Mouse (Mus musculus): ENCODE results near the gene Add2.

Add2 gene

GRCm38 (mm10) chr6:86079323-86079722 lies 50.8 kb downstream of the Add2 start:
- no peak for DNase-seq (ENCODE audit: extremely low spot score, low spot score)

- peak; percentile 65 for DNase-seq (ENCODE audit: extremely low spot score, low spot score)
Observed at GRCm38 (mm10) chr6:86085518-86085917, 57.0 kb downstream of the Add2 start.

- no peak for DNase-seq (ENCODE audit: extremely low spot score, low spot score)
Observed at GRCm38 (mm10) chr6:86086851-86087571, 58.5 kb downstream of the Add2 start.

GRCm38 (mm10) chr6:86087813-86088212 lies 59.3 kb downstream of the Add2 start:
- no peak for DNase-seq (ENCODE audit: extremely low spot score, low spot score)

- no peak for DNase-seq (ENCODE audit: extremely low spot score, low spot score)
Observed at GRCm38 (mm10) chr6:86094202-86094838, 65.8 kb downstream of the Add2 start.

GRCm38 (mm10) chr6:86095518-86095917 lies 67.0 kb downstream of the Add2 start:
- no peak for DNase-seq (ENCODE audit: extremely low spot score, low spot score)

GRCm38 (mm10) chr6:86096733-86097132 lies 68.3 kb downstream of the Add2 start:
- no peak for DNase-seq (ENCODE audit: extremely low spot score, low spot score)

GRCm38 (mm10) chr6:86097155-86097554 lies 68.7 kb downstream of the Add2 start:
- DNase-seq (ENCODE audit: extremely low spot score, low spot score), result no peak

GRCm38 (mm10) chr6:86099003-86099402 lies 70.5 kb downstream of the Add2 start:
- DNase-seq (ENCODE audit: extremely low spot score, low spot score), result no peak

GRCm38 (mm10) chr6:86101451-86101850 lies 73.0 kb downstream of the Add2 start:
- DNase-seq (ENCODE audit: extremely low spot score, low spot score), result no peak

GRCm38 (mm10) chr6:86102874-86103273 lies 74.4 kb downstream of the Add2 start:
- DNase-seq (ENCODE audit: extremely low spot score, low spot score), result no peak

- DNase-seq (ENCODE audit: extremely low spot score, low spot score), result no peak
Observed at GRCm38 (mm10) chr6:86103614-86104013, 75.1 kb downstream of the Add2 start.

GRCm38 (mm10) chr6:86104719-86105118 lies 76.2 kb downstream of the Add2 start:
- no peak for DNase-seq (ENCODE audit: extremely low spot score, low spot score)

GRCm38 (mm10) chr6:86106045-86106444 lies 77.6 kb downstream of the Add2 start:
- no peak for DNase-seq (ENCODE audit: extremely low spot score, low spot score)

- DNase-seq (ENCODE audit: extremely low spot score, low spot score), result no peak
Observed at GRCm38 (mm10) chr6:86107101-86107500, 78.6 kb downstream of the Add2 start.

- DNase-seq (ENCODE audit: extremely low spot score, low spot score), result no peak
Observed at GRCm38 (mm10) chr6:86115843-86116242, 87.4 kb downstream of the Add2 start.

- no peak for DNase-seq (ENCODE audit: extremely low spot score, low spot score)
Observed at GRCm38 (mm10) chr6:86123057-86123456, 94.6 kb downstream of the Add2 start.

- DNase-seq (ENCODE audit: extremely low spot score, low spot score), result no peak
Observed at GRCm38 (mm10) chr6:86125761-86126160, 97.3 kb downstream of the Add2 start.

GRCm38 (mm10) chr6:86126953-86127581 lies 98.6 kb downstream of the Add2 start:
- peak; percentile 53 for DNase-seq (ENCODE audit: extremely low spot score, low spot score)

- DNase-seq (ENCODE audit: extremely low spot score, low spot score), result no peak
Observed at GRCm38 (mm10) chr6:86128504-86128903, 100.0 kb downstream of the Add2 start.

- DNase-seq (ENCODE audit: extremely low spot score, low spot score), result no peak
Observed at GRCm38 (mm10) chr6:86129872-86130498, 101.5 kb downstream of the Add2 start.

- DNase-seq (ENCODE audit: extremely low spot score, low spot score), result no peak
Observed at GRCm38 (mm10) chr6:86133882-86134281, 105.4 kb downstream of the Add2 start.
